Mouse (Mus musculus) CH12.LX (cell line): ENCODE results near the gene Hist1h2af. TPM values are rescaled to one million over a fixed set of nuclear protein-coding genes. Genes with fewer than 3 reads are reported as not detected.

Experiments used
- DNase-seq: peaks from one replicate; pipeline ENCODE4 v3.0.0-alpha.2; 2013; ENCODE audit errors: extremely low read depth
- H3K27ac ChIP-seq: 2 replicates; pipeline ENCODE4 v1.5.1; 2012; ENCODE audit warnings: low read depth, mild to moderate bottlenecking, control low read depth, moderate library complexity; ENCODE audit not compliant: insufficient read depth
- H3K27me3 ChIP-seq: replicated peaks from 2 replicates; pipeline ENCODE3; 2012; ENCODE audit warnings: inconsistent platforms
- H3K36me3 ChIP-seq, 2 experiments: replicated peaks in 1 of 2; 2 replicates each; pipeline versions ENCODE3 to v1.6.1; 2012; ENCODE audit warnings: inconsistent platforms in 1 of 2, low read length in 1 of 2, mild to moderate bottlenecking in 1 of 2, mixed read lengths in 1 of 2, moderate library complexity in 1 of 2; ENCODE audit not compliant: control insufficient read depth in 1 of 2, insufficient read depth in 1 of 2
- H3K4me1 ChIP-seq, 2 experiments: 2 replicates each; pipeline ENCODE4 v1.6.1; 2012; ENCODE audit warnings: inconsistent platforms in 1 of 2, moderate library complexity in 1 of 2; ENCODE audit not compliant: insufficient read depth in 2 of 2, control insufficient read depth in 1 of 2
- H3K4me2 ChIP-seq: 2 replicates; pipeline ENCODE4 v1.6.1; 2012; ENCODE audit warnings: low read depth, mild to moderate bottlenecking, control low read depth; ENCODE audit not compliant: poor library complexity, insufficient read depth, severe bottlenecking
- H3K4me3 ChIP-seq, 3 experiments: fragments of 150-350 bp in 1 of 3; sonication (generic) in 1 of 3; replicated peaks in 1 of 3; 2 replicates each; pipeline versions ENCODE3 to v1.5.1; 2011 to 2012; ENCODE audit warnings: low read depth in 2 of 3, low read length in 2 of 3, mild to moderate bottlenecking in 2 of 3, moderate library complexity in 2 of 3, control low read depth in 1 of 3, improper control_type of control experiment in 1 of 3, inconsistent platforms in 1 of 3, mixed read lengths in 1 of 3; ENCODE audit not compliant: poor library complexity in 1 of 3
- H3K79me2 ChIP-seq: replicated peaks from 2 replicates; pipeline ENCODE4 v1.6.1; 2012; ENCODE audit warnings: mild to moderate bottlenecking, moderate library complexity; ENCODE audit not compliant: control insufficient read depth, poor library complexity, insufficient read depth, severe bottlenecking; ENCODE audit errors: extremely low read depth
- H3K9ac ChIP-seq: 2 replicates; pipeline ENCODE4 v1.6.1; 2012; ENCODE audit warnings: low read depth, mild to moderate bottlenecking, control low read depth, moderate library complexity; ENCODE audit not compliant: insufficient read depth
- H3K9me3 ChIP-seq: replicated peaks from 2 replicates; pipeline ENCODE3; 2012; ENCODE audit warnings: low read length, inconsistent platforms, mixed read lengths
- BHLHE40 ChIP-seq: IDR thresholded peaks from 2 replicates; pipeline ENCODE4 v1.6.1; 2011; ENCODE audit warnings: mild to moderate bottlenecking, low read depth, low read length, improper control_type of control experiment
- CTCF ChIP-seq, 2 experiments: IDR thresholded peaks in 1 of 2; conservative IDR thresholded peaks in 1 of 2; 2 replicates each; pipeline ENCODE4 v1.5.1; 2011 to 2012; ENCODE audit warnings: low read depth in 2 of 2, low read length in 2 of 2, improper control_type of control experiment in 1 of 2, inconsistent platforms in 1 of 2, mild to moderate bottlenecking in 1 of 2, moderate library complexity in 1 of 2
- E2F4 ChIP-seq: IDR thresholded peaks from 2 replicates; pipeline ENCODE4 v1.6.1; 2011; ENCODE audit warnings: low read depth, low read length, improper control_type of control experiment; ENCODE audit not compliant: insufficient replicate concordance
- ELF1 ChIP-seq: IDR thresholded peaks from 2 replicates; pipeline ENCODE4 v1.6.1; 2014; ENCODE audit warnings: low read depth, mild to moderate bottlenecking, inconsistent platforms, low read length, improper control_type of control experiment
- EP300 ChIP-seq: IDR thresholded peaks from 2 replicates; pipeline ENCODE4 v1.6.1; 2011; ENCODE audit warnings: low read length, improper control_type of control experiment
- HCFC1 ChIP-seq: IDR thresholded peaks from 2 replicates; pipeline ENCODE4 v1.6.1; 2012; ENCODE audit warnings: low read depth, mild to moderate bottlenecking, inconsistent platforms, low read length, improper control_type of control experiment
- JUN ChIP-seq: IDR thresholded peaks from 2 replicates; pipeline ENCODE4 v1.6.1; 2011; ENCODE audit warnings: low read depth, mild to moderate bottlenecking, low read length, improper control_type of control experiment, moderate library complexity; ENCODE audit not compliant: insufficient read depth
- JUND ChIP-seq: conservative IDR thresholded peaks from 2 replicates; pipeline ENCODE4 v1.6.1; 2011; ENCODE audit warnings: low read depth, low read length, improper control_type of control experiment
- KAT2A ChIP-seq: IDR thresholded peaks from 2 replicates; pipeline ENCODE4 v1.6.1; 2012; ENCODE audit warnings: low read length, improper control_type of control experiment, inconsistent platforms; ENCODE audit not compliant: insufficient replicate concordance
- MAFK ChIP-seq: IDR thresholded peaks from 2 replicates; pipeline ENCODE4 v1.6.1; 2011; ENCODE audit warnings: low read length, improper control_type of control experiment; ENCODE audit not compliant: insufficient replicate concordance
- MXI1 ChIP-seq: IDR thresholded peaks from 2 replicates; pipeline ENCODE4 v1.6.1; 2011; ENCODE audit warnings: mild to moderate bottlenecking, low read depth, low read length, improper control_type of control experiment
- NRF1 ChIP-seq: IDR thresholded peaks from 2 replicates; pipeline ENCODE4 v1.6.1; 2014; ENCODE audit warnings: low read depth, mild to moderate bottlenecking, inconsistent platforms, low read length, improper control_type of control experiment, moderate library complexity
- RCOR1 ChIP-seq: conservative IDR thresholded peaks from 2 replicates; pipeline ENCODE4 v1.6.1; 2012; ENCODE audit warnings: low read depth, mild to moderate bottlenecking, inconsistent platforms, low read length, improper control_type of control experiment
- SIN3A ChIP-seq: IDR thresholded peaks from 2 replicates; pipeline ENCODE4 v1.6.1; 2012; ENCODE audit warnings: low read length, improper control_type of control experiment, inconsistent platforms
- SMC3 ChIP-seq: IDR thresholded peaks from 2 replicates; pipeline ENCODE4 v1.6.1; 2011; ENCODE audit warnings: low read depth, low read length, improper control_type of control experiment
- TBP ChIP-seq: conservative IDR thresholded peaks from 2 replicates; pipeline ENCODE4 v1.6.1; 2011; ENCODE audit warnings: low read depth, low read length, improper control_type of control experiment
- USF2 ChIP-seq: conservative IDR thresholded peaks from 2 replicates; pipeline ENCODE4 v1.6.1; 2011; ENCODE audit warnings: low read depth, low read length, improper control_type of control experiment
- ZNF384 ChIP-seq: IDR thresholded peaks from 2 replicates; pipeline ENCODE4 v1.6.1; 2012; ENCODE audit warnings: low read depth, low read length, improper control_type of control experiment, inconsistent platforms
- dilution Hi-C: fragments of 300-500 bp; cut with MboI; formaldehyde crosslinking; loops from 2 replicates; pipeline ENCODE4 v1.14.3; 2020; ENCODE audit warnings: low sequenced_read_pairs; ENCODE audit not compliant: extremely low pct_unique_long_range_greater_than_20kb, extremely low pct_ligation_motif_present
- in situ Hi-C: fragments of 300-500 bp; cut with MboI; formaldehyde crosslinking; loops from 3 replicates; pipeline ENCODE4 v1.14.3; 2019; ENCODE audit warnings: low sequenced_read_pairs, low pct_ligation_motif_present, low pct_unique_long_range_greater_than_20kb, mixed read lengths
- polyA plus RNA-seq: library from polyadenylated mRNA; unstranded; fragments of >175 nt; gene quantifications from 2 replicates; pipeline ENCODE4 v1.2.1, GENCODE M21; 2012; ENCODE audit warnings: low read depth; ENCODE audit not compliant: insufficient read length
- total RNA-seq, 2 experiments: library from RNA; depleted of rRNA; stranded (reverse); fragments of 300-350 nt in 1 of 2; fragments of >200 nt in 1 of 2; gene quantifications; 2 replicates each; pipeline ENCODE4 v1.2.3; 2012 to 2014

Gene Hist1h2af
- total and polyA plus RNA-seq, 3 experiments: 57.1 to 932 (median 68.6) TPM

- Histone ChIP-seq H3K27ac (no peak overlapping the region), H3K36me3 (no peaks in the 10 kb centered on the region), H3K4me3 (peak overlapping the region; percentile 2 to 53 (median 9)), H3K4me1 (peaks cover 0 to 3% of the 10 kb centered on the region in 2 experiments; a peak in 2 of 4 replicates), H3K27me3 (no peaks in the 10 kb centered on the region), H3K9ac (no peak overlapping the region; the same call in 1 of the 2 replicates), H3K4me2 (peak overlapping the region; percentile 67), H3K79me2 (no peaks in the 10 kb centered on the region), H3K9me3 (peaks cover 2% of the 10 kb centered on the region)
- DNase-seq: peak; percentile 28
- dilution Hi-C loops (no loop called here), in situ Hi-C loops (no loop called here)
- TF ChIP-seq MXI1: no peak
- TF ChIP-seq BHLHE40: no peak
- TF ChIP-seq E2F4: no peak
- TF ChIP-seq CTCF (conservative IDR thresholded peaks at IDR 0.05 in 1 of 2, IDR thresholded peaks at IDR 0.05 in 1 of 2; ENCODE audit: low read depth in 2 of 2, low read length in 2 of 2): no peak
- no peak for TF ChIP-seq USF2
- TF ChIP-seq MAFK: no peak
- TF ChIP-seq SIN3A: 0 out of 2 replicates have a peak, but pooled peaks have one; percentile 41
- no peak for TF ChIP-seq JUND
- no peak for TF ChIP-seq RCOR1
These were observed 35.1 kb upstream of the Hist1h2af start for GRCm38 (mm10) chr13:23498653-23499052.

GRCm38 (mm10) chr13:23499943-23500342, 33.8 kb upstream of the Hist1h2af start:
- no peaks in the 10 kb centered on the region for H3K79me2 ChIP-seq
- no peaks in the 10 kb centered on the region for H3K36me3 ChIP-seq
- TF ChIP-seq EP300 (no peak), ELF1 (peak; percentile 92), HCFC1 (no peak), SMC3 (no peak), MAFK (peak; percentile 90; the same call in 1 of the 2 replicates), NRF1 (0 out of 2 replicates have a peak, but pooled peaks have one; percentile 36), JUN (no peak), TBP (peak; percentile 99), ZNF384 (peak; percentile 93), KAT2A (0 out of 2 replicates have a peak, but pooled peaks have one; percentile 18), E2F4 (0 out of 2 replicates have a peak, but pooled peaks have one; percentile 18)
- no peak overlapping the region for H3K27ac ChIP-seq
- in situ Hi-C loops: loop anchor here (10.0 to 25.0 kb wide), 2 partner anchors 195 to 1563 kb away; partner anchors contain the start of gene Zfp184
- peak overlapping the region; percentile 67; the same call in 1 of the 2 replicates for H3K4me2 ChIP-seq
- no peak overlapping the region for H3K9ac ChIP-seq
- H3K4me3 ChIP-seq: peak overlapping the region in 2 of 3 experiments; percentile 26 to 53
- peak; percentile 31 for DNase-seq
- dilution Hi-C loops: no loop called here
- peaks cover 3 to 8% of the 10 kb centered on the region in 2 experiments; a peak in 3 of 4 replicates for H3K4me1 ChIP-seq
- H3K9me3 ChIP-seq: peaks cover 2% of the 10 kb centered on the region
- H3K27me3 ChIP-seq: no peaks in the 10 kb centered on the region
